Mouse (Mus musculus) heart, postnatal 14 days (tissue): ENCODE data around the gene Slc9b1. TPM values are rescaled to one million over a fixed set of nuclear protein-coding genes. Genes with fewer than 3 reads are reported as not detected.
A peak's percentile ranks its signal among the peaks of the same experiment; 100 is the strongest.

Experiments used
- DNase-seq, 2 experiments: peaks; one replicate each; pipeline ENCODE4 v3.0.0; 2021 to 2022
- intact Hi-C: fragments of 180-260 bp; cut with DNase I; formaldehyde crosslinking; loops from one replicate; pipeline ENCODE4 v1.15.1; 2025
- long read RNA-seq, 2 experiments: library from polyadenylated mRNA; stranded (forward); transcript quantifications; one replicate each; pipeline ENCODE4 v2.0.0; 2021
- total RNA-seq, 2 experiments: library from RNA; stranded (reverse); gene quantifications; 2 replicates each; pipeline ENCODE4 v1.2.3; 2021

Gene Slc9b1
- total RNA-seq, result under 1 TPM in 1 of 2 experiments, not detected in 1; 0.44 TPM
- long read RNA-seq, experiment 1, result 0 reads
- long read RNA-seq, experiment 2, result 0 reads

DNA sequence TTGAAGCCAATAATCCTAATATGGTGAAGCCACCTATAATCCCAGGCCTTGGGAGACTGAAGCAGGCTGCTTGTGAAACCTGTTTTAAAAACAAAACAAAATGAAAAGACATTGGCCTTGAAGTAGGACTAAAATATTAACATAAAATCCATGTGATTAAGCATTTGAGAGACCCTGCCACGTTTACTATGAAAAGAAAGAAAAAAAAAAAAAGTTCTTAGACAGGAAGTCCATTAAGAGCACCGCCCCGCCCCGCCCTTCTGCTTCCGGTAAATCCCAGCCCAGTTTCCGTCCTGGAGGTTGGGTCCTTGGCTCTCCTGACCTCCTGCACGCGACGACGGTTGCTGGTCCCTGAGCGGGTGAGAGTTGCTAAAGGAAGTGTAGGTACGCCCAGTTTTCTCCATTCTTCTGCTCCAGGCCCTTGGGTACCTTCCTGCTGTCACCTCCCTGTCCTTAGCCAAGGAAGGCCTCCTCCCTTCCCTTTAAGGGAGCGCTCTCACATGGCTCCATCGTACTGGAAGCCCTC, at the start of gene Slc9b1:
Gene Slc9b1 (plus strand): TSS at position 291 of the 526 bp plus-strand sequence.
- intact Hi-C loops, result no loop called here
- no peak for DNase-seq

DNA sequence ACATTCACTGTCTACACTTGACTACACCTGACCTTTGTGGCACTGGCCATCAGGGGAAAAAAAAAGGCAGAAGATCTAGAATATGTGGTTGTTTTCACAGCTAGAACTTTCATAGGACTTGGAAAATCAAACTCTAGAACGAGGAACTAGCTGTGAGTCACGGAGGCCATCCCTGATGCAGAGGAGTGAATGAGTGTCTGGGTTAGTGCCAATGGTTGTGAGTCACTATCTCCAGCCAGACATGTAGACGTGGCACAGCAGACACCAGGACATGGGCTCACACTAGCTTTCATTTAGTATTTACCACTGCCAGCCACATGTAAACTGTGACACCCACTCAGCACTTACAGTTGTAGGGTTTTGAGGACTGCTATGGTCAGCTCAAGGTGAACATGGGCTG, 49.3 kb upstream of the Slc9b1 start:
- intact Hi-C loops, result no loop called here
- peak in 1 of 2 experiments; percentile 15 for DNase-seq

DNA sequence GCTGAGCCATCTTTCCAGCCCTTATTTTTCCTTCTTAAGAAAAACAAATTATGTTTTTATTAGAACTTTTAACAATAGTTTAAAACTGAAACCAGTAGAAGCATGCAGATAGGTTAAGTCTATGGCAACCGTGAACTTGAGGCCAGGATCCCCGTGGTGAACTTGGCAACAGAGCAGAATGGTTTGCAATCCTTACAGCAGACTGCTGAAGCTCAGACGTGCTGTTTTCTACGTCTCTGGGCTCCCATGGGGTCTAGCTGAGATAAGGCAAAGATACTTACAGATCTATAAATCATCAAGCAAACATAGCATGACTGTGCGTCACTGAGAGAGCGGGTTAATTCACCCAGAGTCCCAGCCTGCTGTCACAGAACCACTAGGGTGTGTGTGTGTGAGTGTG, 47.7 kb upstream of the Slc9b1 start:
- DNase-seq, result no peak
- intact Hi-C loops, result no loop called here

DNA sequence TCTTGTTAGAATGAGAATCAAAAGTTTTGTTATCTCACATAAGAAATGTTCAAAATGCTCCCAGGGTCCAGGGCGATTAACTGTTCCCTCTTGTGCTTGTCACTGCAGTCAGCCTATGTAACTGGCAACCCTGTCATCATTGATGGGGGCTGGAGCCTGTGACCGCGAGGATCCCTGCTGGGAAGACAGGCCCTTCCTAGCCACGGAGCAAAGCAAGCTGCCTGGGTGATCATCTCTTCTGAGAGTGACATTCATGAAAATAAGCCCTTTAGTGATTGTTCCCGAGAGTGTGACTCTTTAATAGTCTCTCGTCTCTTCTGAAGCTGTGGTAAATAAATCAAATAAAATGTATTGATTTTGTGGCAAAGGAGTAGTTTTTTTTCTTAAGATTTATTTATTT, 43.8 kb upstream of the Slc9b1 start:
- intact Hi-C loops, result no loop called here
- DNase-seq, result no peak

DNA sequence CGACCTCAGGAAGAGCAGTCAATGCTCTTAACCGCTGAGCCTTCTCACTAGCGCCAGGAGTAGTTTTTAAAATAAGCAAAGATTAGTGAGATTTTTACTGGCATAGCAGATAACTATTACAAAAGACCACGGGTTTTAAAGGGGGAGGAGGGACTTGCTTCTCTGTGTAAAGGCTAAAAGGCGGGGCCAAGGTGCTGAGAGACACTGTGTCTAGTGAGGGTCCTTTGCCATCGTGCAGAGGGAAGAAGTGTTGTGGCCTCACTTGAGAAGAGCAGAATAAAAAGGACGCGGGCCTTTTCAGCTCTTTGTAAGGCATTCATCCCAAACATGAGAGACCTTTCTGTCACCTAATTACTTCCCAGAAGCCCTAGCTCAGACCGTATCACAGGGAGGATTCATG, 43.3 kb upstream of the Slc9b1 start:
- no peak for DNase-seq
- intact Hi-C loops, result no loop called here

DNA sequence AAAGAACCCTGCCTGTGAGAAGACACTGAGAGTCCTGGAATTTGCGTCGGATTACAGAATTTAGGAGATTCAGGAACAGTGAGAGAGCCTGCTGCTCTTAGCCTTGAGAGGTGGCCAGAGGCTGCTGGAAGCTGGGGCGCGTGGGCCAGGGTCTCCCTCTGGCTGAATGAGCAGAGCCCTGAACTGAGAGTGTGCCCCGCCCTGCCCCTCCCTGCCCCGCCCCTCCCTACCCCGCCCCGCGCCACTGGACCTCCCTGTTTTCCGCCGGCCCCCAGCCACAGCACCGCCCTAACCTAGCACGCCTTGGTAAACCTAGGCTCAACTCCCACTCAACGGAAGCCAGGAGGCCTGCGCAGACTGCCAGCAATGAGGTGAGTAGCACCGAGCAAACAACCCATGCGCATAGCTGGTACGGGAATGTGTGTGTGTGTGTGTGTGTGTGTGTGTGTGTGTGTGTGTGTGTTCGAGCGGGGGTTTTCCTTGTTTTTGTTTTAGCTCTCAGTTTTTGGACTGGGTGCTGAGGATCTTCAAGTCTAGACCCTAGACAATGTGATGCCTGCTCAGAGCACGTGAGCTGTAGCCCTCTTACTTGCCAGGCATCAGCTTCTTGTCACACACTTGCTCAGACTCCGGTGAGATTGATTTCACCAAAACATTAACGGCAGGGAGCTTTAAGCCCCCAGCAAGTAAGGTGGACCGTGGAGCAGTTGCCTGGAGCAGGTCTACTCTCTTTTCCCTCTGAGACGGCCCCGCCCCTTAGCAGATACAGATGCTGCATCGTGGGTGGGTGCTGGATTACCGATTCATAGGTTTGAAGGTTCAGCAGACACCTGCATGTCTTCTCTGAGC, 40.2 kb upstream of the Slc9b1 start, which contains the start of gene Slc9b2:
Gene Slc9b2 (plus strand): TSS at position 290 of the 849 bp plus-strand sequence.
- peak; percentile 12 to 21 for DNase-seq
- intact Hi-C loops, result no loop called here

DNA sequence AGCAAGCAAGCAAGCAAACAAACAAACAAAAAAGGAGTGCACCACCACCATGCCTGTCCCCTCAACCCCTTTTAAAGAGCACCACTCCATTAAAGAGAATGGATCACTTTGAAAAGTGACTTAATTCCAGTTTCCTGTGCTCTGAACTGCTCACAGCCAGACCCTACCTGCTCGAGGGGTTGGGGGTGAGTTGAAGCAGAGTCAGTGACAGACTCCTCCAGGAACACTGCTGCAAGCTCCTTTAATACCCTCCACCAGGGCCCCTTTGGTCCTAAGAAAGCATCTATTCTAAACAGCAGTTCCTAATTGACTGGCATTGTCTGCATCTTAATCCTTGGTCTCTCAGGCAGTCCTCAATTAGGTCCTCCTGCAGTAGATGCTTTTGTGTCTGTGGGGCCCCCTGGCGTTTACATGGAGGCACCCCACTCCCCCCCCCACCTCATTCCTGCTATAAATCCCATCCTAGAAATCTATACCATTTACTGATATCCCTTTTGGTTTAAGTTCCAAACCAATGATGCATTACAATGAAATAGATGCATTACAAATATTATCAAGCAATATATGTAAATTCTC, 34.8 kb upstream of the Slc9b1 start:
- intact Hi-C loops, result no loop called here
- no peak for DNase-seq

DNA sequence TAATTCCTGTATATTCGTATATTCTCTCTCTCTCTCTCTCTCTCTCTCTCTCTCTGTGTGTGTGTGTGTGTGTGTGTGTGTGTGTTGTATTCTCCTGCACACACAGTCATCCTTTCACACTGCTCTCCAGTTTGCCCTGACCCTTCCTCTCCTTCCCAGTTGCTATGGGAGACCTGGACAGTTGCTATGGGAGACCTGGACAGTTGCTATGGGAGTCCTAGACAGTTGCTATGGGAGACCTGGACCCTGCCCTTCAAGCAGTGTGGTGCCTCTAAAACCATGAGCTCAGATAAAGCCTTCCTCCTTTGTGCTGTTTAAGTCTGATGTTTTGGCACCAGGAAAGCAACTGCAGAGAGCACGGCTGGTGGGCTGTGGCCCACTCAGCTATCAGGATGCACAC, 34.1 kb upstream of the Slc9b1 start:
- intact Hi-C loops, result no loop called here
- DNase-seq, result no peak

DNA sequence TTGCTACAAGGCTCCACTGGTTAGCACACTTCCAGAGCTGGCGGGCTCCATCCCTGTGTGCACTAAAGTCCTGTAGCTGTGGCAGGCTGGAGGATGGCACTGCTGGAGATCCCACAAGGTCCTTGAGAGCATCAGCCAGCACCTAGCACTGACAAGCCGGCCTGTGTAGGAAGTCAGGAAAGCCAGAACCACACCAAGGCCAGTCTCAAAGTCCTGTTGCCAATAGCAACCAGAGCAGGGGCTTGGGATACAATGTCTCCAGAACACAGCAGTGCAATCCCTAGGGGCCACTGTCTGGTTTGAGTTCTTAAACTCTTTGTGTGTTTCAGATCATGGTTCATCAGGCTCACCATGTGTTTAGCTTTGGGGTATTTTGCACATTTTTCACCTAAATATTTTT, 33.0 kb upstream of the Slc9b1 start:
- no peak for DNase-seq
- intact Hi-C loops, result no loop called here

DNA sequence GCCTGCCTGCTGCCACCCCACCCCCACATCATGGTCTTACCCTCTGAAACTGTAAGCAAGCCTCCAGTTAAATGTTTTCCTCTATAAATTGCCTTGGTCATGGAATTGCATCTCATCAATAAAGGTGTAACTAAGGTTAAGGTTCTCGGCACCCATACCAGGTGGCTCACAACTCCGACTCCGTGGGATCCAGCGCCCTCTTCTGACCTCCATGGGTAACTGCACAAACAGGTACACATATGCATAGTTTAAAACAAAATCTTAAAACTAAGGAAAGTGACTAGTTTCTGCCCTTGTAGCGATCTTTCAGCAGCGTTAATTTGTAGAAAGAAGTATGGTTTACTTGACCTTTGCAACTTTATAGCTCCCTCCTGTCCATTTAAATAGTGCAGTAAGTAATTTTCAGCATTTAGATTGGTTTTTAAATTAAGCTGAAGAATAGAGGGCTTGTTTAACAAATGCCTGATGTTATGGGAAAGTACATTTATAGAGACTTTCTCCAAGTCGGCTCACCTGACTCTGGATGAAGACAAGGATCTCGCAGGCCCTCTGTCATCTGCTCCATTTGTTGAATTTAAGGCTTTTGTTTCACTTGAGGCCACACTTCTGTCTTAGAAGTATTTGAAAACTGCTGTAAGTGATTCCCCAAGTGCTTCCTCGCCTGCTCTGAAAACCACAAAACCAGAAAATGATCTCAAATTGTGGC, 32.0 kb upstream of the Slc9b1 start:
- intact Hi-C loops, result no loop called here
- no peak for DNase-seq

DNA sequence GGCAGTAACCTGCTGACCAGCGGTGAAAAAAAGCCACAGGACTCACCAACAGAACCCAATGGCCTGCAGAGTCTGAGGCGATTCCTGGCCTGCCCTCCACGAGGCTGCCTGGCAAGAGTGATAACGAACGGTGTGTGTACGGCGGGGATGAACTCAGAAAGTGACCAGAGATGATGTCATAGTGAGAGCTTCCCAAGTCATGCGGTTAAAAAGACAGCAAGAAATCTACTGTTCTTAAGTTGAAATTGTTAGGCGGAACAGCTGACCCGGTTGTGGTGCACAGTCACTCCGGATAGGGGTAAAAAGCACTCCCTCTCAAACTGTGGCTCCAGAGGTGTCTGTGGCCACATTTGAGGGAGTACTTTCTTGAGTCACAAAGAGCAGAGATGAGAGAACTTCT, 29.5 kb upstream of the Slc9b1 start:
- intact Hi-C loops, result no loop called here

DNA sequence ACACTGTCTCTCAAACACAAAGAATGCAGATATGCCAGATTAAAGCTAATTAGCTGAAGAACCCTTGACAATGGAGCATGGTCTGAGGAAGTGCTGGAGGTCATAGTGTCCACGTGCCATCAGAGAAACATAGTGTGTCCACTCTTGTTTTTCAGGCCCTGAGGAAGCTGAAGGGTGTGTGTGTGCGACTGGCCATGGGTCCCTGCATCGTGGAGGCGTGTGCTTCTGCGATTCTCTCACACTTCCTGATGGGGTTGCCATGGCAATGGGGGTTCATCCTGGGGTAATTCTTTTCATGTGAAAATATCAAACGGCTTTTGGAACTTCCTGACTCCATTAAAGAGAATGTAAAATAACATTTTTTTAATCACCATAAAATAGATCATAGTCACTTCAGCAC, 23.5 kb upstream of the Slc9b1 start:
- intact Hi-C loops, result no loop called here
- no peak for DNase-seq

More for the DNA sequence above, 29.5 kb upstream of the Slc9b1 start:
- no peak for DNase-seq

DNA sequence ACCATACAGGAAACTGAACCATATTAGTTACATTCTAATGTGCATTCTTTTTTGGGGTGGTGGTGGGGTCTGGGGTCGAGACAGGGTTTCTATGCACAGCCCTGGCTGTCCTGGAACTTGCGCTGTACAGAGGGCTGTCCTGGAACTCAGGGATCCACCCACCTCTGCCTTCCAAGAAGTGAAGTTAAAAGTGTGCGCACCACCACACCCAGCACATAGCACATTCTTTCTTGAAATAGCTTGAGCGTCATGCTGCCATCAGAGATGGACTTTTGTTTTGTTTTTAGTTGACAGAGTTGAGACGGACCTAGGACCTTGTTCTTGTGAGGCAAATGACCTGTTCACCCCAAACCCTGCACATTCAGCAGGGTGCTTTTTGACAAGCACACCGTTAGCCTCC, 20.7 kb upstream of the Slc9b1 start:
- intact Hi-C loops, result no loop called here
- DNase-seq, result no peak

DNA sequence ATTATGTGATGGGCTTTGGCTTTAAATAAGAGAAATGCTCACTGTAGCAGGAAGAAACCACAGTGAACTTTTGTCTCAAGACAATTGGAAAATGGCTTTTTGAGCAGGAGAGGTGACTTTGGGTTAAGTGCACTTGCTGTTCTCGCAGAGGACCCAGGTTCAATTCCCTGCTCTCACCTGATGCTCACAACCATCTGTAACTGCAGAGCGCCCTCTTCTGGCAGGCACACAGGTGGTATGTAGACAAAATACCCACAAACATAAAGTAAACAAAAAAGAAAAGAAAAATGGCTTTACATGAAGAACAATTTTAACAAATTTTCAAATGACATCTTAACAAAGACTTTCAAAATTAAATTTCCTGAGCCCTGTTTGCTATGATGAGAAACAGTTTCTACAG, 20.2 kb upstream of the Slc9b1 start:
- no peak for DNase-seq
- intact Hi-C loops, result no loop called here

DNA sequence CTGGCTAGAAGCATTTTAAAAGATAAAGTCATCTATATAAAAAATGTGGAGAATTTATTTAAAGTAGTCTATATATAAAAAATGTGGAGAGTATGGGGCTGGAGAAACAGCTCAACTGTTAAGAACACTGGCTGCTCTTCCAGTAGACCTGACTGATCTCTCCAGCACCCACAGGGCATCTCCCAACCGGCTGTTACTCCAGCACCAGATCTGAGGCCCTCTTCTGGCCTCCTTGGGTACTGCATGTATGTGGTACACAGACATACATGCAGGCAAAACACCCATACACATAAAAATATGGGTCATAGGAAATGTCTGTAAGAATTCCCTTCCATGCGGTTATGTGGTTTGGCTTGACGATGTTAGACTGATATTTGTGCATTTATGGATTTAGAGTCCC, 19.3 kb upstream of the Slc9b1 start:
- intact Hi-C loops, result no loop called here
- DNase-seq, result peak; percentile 25 to 49

DNA sequence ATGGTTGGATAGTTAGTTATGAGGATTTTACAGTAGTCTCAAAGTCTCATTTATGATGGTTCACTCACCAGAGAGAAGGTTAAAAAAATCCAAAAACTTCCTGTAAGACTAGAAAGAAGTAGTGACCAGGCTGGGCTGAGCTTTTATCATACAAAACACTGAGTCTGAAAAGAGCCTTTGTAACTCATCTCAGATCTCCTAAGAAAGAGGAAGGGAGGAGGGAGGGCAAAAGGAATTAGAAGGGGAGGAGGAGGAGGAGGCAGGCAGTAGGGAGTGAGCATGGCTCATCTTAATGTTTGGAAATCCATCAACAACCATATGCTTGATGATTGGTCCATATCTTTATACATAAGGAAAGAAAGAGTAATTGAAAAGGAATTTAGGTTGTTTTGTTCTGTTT, 15.1 kb upstream of the Slc9b1 start:
- intact Hi-C loops, result no loop called here
- no peak for DNase-seq

DNA sequence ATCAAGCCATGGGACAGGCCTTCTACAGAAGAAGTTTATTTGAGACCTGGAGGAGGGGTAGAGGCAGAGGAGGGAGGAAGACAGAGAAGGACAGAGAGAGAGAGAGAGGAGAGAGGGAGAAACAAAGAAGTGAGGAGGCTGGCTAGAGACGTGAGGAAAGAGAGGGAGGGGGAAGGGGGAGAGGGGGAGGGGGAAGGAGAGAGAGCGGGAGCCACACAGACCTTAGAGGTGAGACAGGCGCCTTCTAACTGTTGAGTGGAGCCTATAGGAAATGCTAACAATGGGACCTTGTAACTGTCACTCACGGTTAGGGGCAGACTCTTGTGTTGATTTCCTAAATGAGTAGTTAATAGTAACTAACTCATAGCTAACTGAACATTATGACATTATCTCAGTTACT, 14.1 kb upstream of the Slc9b1 start:
- DNase-seq, result no peak
- intact Hi-C loops, result no loop called here

DNA sequence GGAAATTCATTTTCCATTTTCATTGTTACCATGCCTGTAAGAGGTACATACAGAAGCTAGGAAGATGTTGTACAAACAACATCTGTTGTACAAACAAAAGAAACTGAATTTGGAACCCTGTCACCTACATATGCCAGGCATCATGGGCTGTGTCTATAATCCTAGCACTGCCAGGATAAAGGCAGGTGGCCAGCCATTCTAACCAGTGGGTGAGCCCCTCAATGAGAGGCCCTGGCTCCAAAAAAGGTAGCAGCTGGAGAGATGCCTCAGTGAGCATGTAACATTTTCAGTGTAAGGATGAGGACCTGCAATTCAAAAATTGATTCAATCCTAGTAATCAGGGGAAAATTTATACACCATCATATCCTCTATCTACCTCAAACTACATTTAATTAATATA, 1.2 kb downstream of the Slc9b1 start:
- intact Hi-C loops, result no loop called here

DNA sequence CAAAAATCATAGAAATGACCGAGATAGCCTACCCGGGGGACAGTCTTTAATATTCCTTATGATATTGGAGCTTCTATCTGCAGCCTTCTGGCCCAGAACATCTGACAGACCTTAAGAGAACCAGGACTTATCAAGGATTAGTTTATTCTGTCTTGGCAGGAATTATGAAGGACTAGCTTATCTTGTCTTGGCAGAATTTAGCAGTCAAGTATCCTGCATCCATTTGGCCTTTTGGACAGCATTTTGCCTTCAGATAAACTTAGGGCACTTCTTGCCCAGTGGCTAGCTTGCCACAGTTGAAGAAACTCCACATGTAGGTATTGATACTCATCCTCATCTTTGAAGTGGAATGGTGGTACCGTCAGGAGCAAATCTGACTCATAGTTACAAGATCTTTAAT, 4.0 kb downstream of the Slc9b1 start:
- DNase-seq, result no peak
- intact Hi-C loops, result no loop called here

More for the DNA sequence above, 1.2 kb downstream of the Slc9b1 start:
- no peak for DNase-seq

DNA sequence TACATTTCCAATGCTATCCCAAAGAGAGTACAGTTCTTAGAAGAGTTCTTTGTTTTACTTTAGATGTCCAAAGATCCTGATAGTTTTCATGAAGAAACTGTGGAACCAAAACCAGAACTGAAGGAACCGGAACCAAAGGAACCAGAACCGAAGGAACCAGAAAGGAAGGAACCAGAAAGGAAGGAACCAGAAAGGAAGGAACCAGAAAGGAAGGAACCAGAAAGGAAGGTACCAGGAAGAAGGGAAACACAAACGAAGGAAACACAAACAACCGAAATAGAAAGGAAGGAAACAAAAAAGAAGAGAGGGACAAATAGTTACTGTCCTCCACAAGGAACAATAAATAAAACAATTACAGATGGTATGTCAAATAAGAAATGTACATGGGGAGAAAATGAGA, 9.6 kb downstream of the Slc9b1 start:
- intact Hi-C loops, result no loop called here
- DNase-seq, result no peak

DNA sequence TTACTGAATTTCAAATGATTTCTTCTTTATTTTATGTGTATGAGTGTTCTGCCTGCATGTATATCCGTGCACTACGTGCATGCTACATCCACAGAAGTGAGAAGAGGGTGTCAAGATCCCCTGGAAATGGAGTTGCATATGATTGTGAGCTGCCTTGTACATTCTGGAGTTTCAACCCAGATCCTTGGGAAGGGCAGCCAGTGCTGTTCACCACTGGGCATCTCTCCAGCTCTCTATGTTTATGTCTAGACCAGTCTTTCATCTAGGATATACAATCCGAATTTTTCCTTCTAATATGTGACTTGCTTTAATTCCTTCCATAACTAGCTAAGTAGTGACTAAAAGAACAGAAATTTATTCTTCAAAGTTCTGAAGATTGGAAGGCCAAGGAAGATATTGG, 28.0 kb downstream of the Slc9b1 start:
- intact Hi-C loops, result no loop called here
- no peak for DNase-seq
